Mouse (Mus musculus): ENCODE data around the gene Sdcbp2. TPM values are rescaled to one million over a fixed set of nuclear protein-coding genes. Genes with fewer than 3 reads are reported as not detected.

The Sdcbp2 gene
- total and polyA plus RNA-seq, 3 experiments, result 0.47 to 1.2 (median 0.81) TPM

- no peak for DNase-seq
Observed at GRCm38 (mm10) chr2:151631406-151632158, 59.2 kb downstream of the Sdcbp2 start.

- peak; percentile 84 for DNase-seq
Observed at GRCm38 (mm10) chr2:151632159-151632814, 59.9 kb downstream of the Sdcbp2 start, which contains the start of gene Snph. Gene Snph (minus strand): TSS chr2:151632593.

GRCm38 (mm10) chr2:151632982-151633381, 60.6 kb downstream of the Sdcbp2 start:
- no peak for DNase-seq

GRCm38 (mm10) chr2:151634903-151635302, 62.5 kb downstream of the Sdcbp2 start:
- no peak for DNase-seq

- peak; percentile 15 for DNase-seq
Observed at GRCm38 (mm10) chr2:151635362-151636014, 63.1 kb downstream of the Sdcbp2 start.

- no peak for DNase-seq
Observed at GRCm38 (mm10) chr2:151636015-151636402, 63.6 kb downstream of the Sdcbp2 start.

Other genes with a start within 250 kb of the Sdcbp2 start
- not detected for gene 4921509C19Rik, start 96.5 kb upstream of the Sdcbp2 start, total RNA-seq (2021)
- gene 4921509C19Rik, start 96.5 kb upstream of the Sdcbp2 start, polyA plus RNA-seq (2012; rRNA removed), result not detected in 2 replicates
- gene Nsfl1c, start 78.4 kb upstream of the Sdcbp2 start, total RNA-seq (2021), result 100 to 1,000 TPM; 139 to 162 TPM
- 26.8 and 35.2 TPM in 2 replicates for gene Nsfl1c, start 78.4 kb upstream of the Sdcbp2 start, polyA plus RNA-seq (2012; rRNA removed)
- 100 to 1,000 TPM; 226 to 292 TPM for gene Fkbp1a, start 30.1 kb upstream of the Sdcbp2 start, total RNA-seq (2021)
- gene Fkbp1a, start 30.1 kb upstream of the Sdcbp2 start, polyA plus RNA-seq (2012; rRNA removed), result 80.0 and 99.4 TPM in 2 replicates
- 10 to 100 TPM; 11.5 to 19.6 TPM for gene Snph, start 60.0 kb downstream of the Sdcbp2 start, total RNA-seq (2021)
- 5.2 and 10.2 TPM in 2 replicates for gene Snph, start 60.0 kb downstream of the Sdcbp2 start, polyA plus RNA-seq (2012; rRNA removed)
- gene Rad21l, start 95.9 kb downstream of the Sdcbp2 start, total RNA-seq (2021), result not detected
- gene Rad21l, start 95.9 kb downstream of the Sdcbp2 start, polyA plus RNA-seq (2012; rRNA removed), result not detected in 2 replicates
- 1 to 10 TPM in 1 of 2 experiments, under 1 TPM in 1; 0.35 to 1.1 TPM for gene Tmem74b, start 129.4 kb downstream of the Sdcbp2 start, total RNA-seq (2021)
- gene Tmem74b, start 129.4 kb downstream of the Sdcbp2 start, polyA plus RNA-seq (2012; rRNA removed), result 1.2 and 1.8 TPM in 2 replicates
- gene Psmf1, start 171.6 kb downstream of the Sdcbp2 start, total RNA-seq (2021), result 10 to 100 TPM; 35.8 to 39.7 TPM
- 38.3 and 47.1 TPM in 2 replicates for gene Psmf1, start 171.6 kb downstream of the Sdcbp2 start, polyA plus RNA-seq (2012; rRNA removed)

Data from adrenal gland, adult 2 months (tissue).